ENCODE assay signal across 9 mouse cellular contexts in genomic region chr12:104066241-104066640, GRCm38 (mm10). TPM values are rescaled to one million over a fixed set of nuclear protein-coding genes. Genes with fewer than 3 reads are reported as not detected.
DNase-seq lines count a peak whose midpoint lies in the region; ATAC-seq and TF ChIP-seq lines count a peak whose summit lies in the region.
"Had no signal": no experiment of that assay in that cellular context is flagged by ENCODE, and none has a peak within 500 bp of the region (broad histone marks: within the 10 kb centered on the region; RNA-seq: fewer than 3 reads in every experiment).

No protein-coding gene starts in this region.

- 22% methylated on average over 8 of the region's 8 CpGs for WGBS in heart, embryonic 11.5 days (ENCODE audit: insufficient replicate concordance)
- WGBS in forebrain, postnatal 0 days: 23% methylated on average over 8 of the region's 8 CpGs

- H3K4me3 ChIP-seq in heart, embryonic 11.5 days (ENCODE audit: low read depth, low read length): no peak overlapping the region
- H3K4me3 ChIP-seq in forebrain, postnatal 0 days (ENCODE audit: low read depth, low read length): no peak overlapping the region
- no peak overlapping the region for H3K4me3 ChIP-seq in layer of hippocampus, adult 2 months

- H3K27me3 ChIP-seq in heart, embryonic 11.5 days (ENCODE audit: control insufficient read depth, insufficient read depth, low read length): peaks cover 3% of the 10 kb centered on the region; the same call in 1 of the 2 replicates
- no peaks in the 10 kb centered on the region for H3K27me3 ChIP-seq in forebrain, postnatal 0 days (ENCODE audit: insufficient read depth, low read length)

- no peaks in the 10 kb centered on the region for H3K9me3 ChIP-seq in heart, embryonic 11.5 days (replicated peaks; ENCODE audit: control insufficient read depth, low read length)
- no peaks in the 10 kb centered on the region for H3K9me3 ChIP-seq in forebrain, postnatal 0 days (ENCODE audit: low read length)

- no peak for ATAC-seq in heart, embryonic 11.5 days (replicated peaks; ENCODE audit: insufficient number of reproducible peaks, low FRiP score, low TSS enrichment)
- 0 out of 2 replicates have a peak, but pooled peaks have one; percentile 39 for ATAC-seq in forebrain, postnatal 0 days

- H3K4me2 ChIP-seq in heart, embryonic 11.5 days: no peak overlapping the region
- H3K4me2 ChIP-seq in forebrain, postnatal 0 days (ENCODE audit: low read depth): no peak overlapping the region

- TF ChIP-seq POLR2A in brain, embryonic 14.5 days (IDR thresholded peaks at IDR 0.05; ENCODE audit: borderline replicate concordance, extremely low read depth, insufficient read depth, insufficient read length, poor library complexity, severe bottlenecking): no peak

- no peak overlapping the region for H3K27ac ChIP-seq in heart, embryonic 11.5 days (ENCODE audit: low read depth, low read length)
- no peak overlapping the region for H3K27ac ChIP-seq in forebrain, postnatal 0 days (ENCODE audit: low read depth, low read length)
- peak overlapping the region; percentile 48; the same call in 1 of the 2 replicates for H3K27ac ChIP-seq in layer of hippocampus, adult 2 months

- no peaks in the 10 kb centered on the region for H3K4me1 ChIP-seq in heart, embryonic 11.5 days (ENCODE audit: control insufficient read depth, insufficient read depth, low read length)
- no peaks in the 10 kb centered on the region for H3K4me1 ChIP-seq in forebrain, postnatal 0 days (ENCODE audit: insufficient read depth)

- H3K9ac ChIP-seq in heart, embryonic 11.5 days (ENCODE audit: low read depth, low read length): no peak overlapping the region
- H3K9ac ChIP-seq in forebrain, postnatal 0 days: no peak overlapping the region

- DNase-seq in heart, adult 18-20 months: peak; percentile 55 to 80
- peak; percentile 77 for DNase-seq in CD4-positive, CD25-positive, alpha-beta regulatory T cell, adult 2 months (ENCODE audit: low read depth, low spot score)
- peak; percentile 76 for DNase-seq in brain, embryonic 14.5 days (ENCODE audit: low read depth)
- peak; percentile 81 for DNase-seq in forebrain, postnatal 0 days
- peak in 1 of 2 experiments; percentile 74 for DNase-seq in layer of hippocampus, adult 2 months (ENCODE audit: low spot score in 2 of 2)
- peak; percentile 23 to 29 for DNase-seq in monocyte, adult 2 months (ENCODE audit: low read depth in 1 of 2, low spot score in 2 of 2)
- DNase-seq in thymus, postnatal 0 days (ENCODE audit: low spot score): peak; percentile 47

- TF ChIP-seq CTCF in brain, embryonic 14.5 days (IDR thresholded peaks at IDR 0.05; ENCODE audit: borderline replicate concordance, extremely low read depth, insufficient read depth, insufficient read length): peak; percentile 77
- peak; percentile 81 for TF ChIP-seq CTCF in forebrain, postnatal 0 days (IDR thresholded peaks at IDR 0.05; ENCODE audit: low read depth)
- TF ChIP-seq CTCF in layer of hippocampus, adult 2 months (conservative IDR thresholded peaks at IDR 0.05): peak; percentile 87

- H3K36me3 ChIP-seq in heart, embryonic 11.5 days (ENCODE audit: control insufficient read depth, insufficient read depth, low read length): no peaks in the 10 kb centered on the region
- no peaks in the 10 kb centered on the region for H3K36me3 ChIP-seq in forebrain, postnatal 0 days (ENCODE audit: insufficient read depth)

RNA-seq across cellular contexts. Expression of gene Serpina12, which starts 22.0 kb away (rescaled TPM):
- under 1 TPM in 1 of 2 experiments, not detected in 1; 0.10 TPM for total RNA-seq in heart, adult 18-20 months (2021)
- 0.10 TPM in 1 of 2 replicates, not detected in the other for polyA plus RNA-seq in heart, embryonic 11.5 days (2014; fragmentation: Nextera tagmentation; extraction: Ambion mirVana)
- polyA plus RNA-seq in brain, embryonic 14.5 days (2012; rRNA removed): not detected in 2 replicates
- not detected in 2 replicates for total RNA-seq in forebrain, postnatal 0 days (2014; rRNA removed)
- not detected in 2 replicates for polyA plus RNA-seq in forebrain, postnatal 0 days (2015; fragmentation: Nextera tagmentation; extraction: Ambion mirVana)
- total RNA-seq in layer of hippocampus, adult 2 months (2021): under 1 TPM in 1 of 2 experiments, not detected in 1; 0.13 TPM
- 0.20 and 0.27 TPM in 2 replicates for polyA plus RNA-seq in thymus, postnatal 0 days (2015; fragmentation: Nextera tagmentation; extraction: Ambion mirVana)
- polyA plus RNA-seq: limb, embryonic 14.5 days had no signal

RNA-seq across cellular contexts. Expression of gene Serpina5, which starts 34.7 kb away (rescaled TPM):
- total RNA-seq in heart, adult 18-20 months (2021): not detected
- not detected in 2 replicates for polyA plus RNA-seq in heart, embryonic 11.5 days (2014; fragmentation: Nextera tagmentation; extraction: Ambion mirVana)
- not detected in 2 replicates for polyA plus RNA-seq in brain, embryonic 14.5 days (2012; rRNA removed)
- total RNA-seq in forebrain, postnatal 0 days (2014; rRNA removed): not detected in 2 replicates
- not detected in 2 replicates for polyA plus RNA-seq in forebrain, postnatal 0 days (2015; fragmentation: Nextera tagmentation; extraction: Ambion mirVana)
- total RNA-seq in layer of hippocampus, adult 2 months (2021): not detected
- polyA plus RNA-seq in thymus, postnatal 0 days (2015; fragmentation: Nextera tagmentation; extraction: Ambion mirVana): not detected in 2 replicates
- polyA plus RNA-seq: limb, embryonic 14.5 days had no signal

RNA-seq across cellular contexts. Expression of gene Serpina3a, which starts 46.3 kb away (rescaled TPM):
- total RNA-seq in heart, adult 18-20 months (2021): not detected
- polyA plus RNA-seq in heart, embryonic 11.5 days (2014; fragmentation: Nextera tagmentation; extraction: Ambion mirVana): not detected in 2 replicates
- not detected in 2 replicates for polyA plus RNA-seq in brain, embryonic 14.5 days (2012; rRNA removed)
- total RNA-seq in forebrain, postnatal 0 days (2014; rRNA removed): not detected in 2 replicates
- not detected in 2 replicates for polyA plus RNA-seq in forebrain, postnatal 0 days (2015; fragmentation: Nextera tagmentation; extraction: Ambion mirVana)
- total RNA-seq in layer of hippocampus, adult 2 months (2021): not detected
- polyA plus RNA-seq in thymus, postnatal 0 days (2015; fragmentation: Nextera tagmentation; extraction: Ambion mirVana): not detected in 2 replicates
- polyA plus RNA-seq: limb, embryonic 14.5 days had no signal

RNA-seq across cellular contexts. Expression of gene Serpina9, which starts 52.7 kb away (rescaled TPM):
- under 1 TPM in 1 of 2 experiments, not detected in 1; 0.10 TPM for total RNA-seq in heart, adult 18-20 months (2021)
- polyA plus RNA-seq in heart, embryonic 11.5 days (2014; fragmentation: Nextera tagmentation; extraction: Ambion mirVana): 0.04 and 0.21 TPM in 2 replicates
- polyA plus RNA-seq in brain, embryonic 14.5 days (2012; rRNA removed): 0.04 TPM in 1 of 2 replicates, not detected in the other
- 0.38 TPM in 1 of 2 replicates, not detected in the other for total RNA-seq in forebrain, postnatal 0 days (2014; rRNA removed)
- polyA plus RNA-seq in forebrain, postnatal 0 days (2015; fragmentation: Nextera tagmentation; extraction: Ambion mirVana): 0.15 and 0.23 TPM in 2 replicates
- not detected for total RNA-seq in layer of hippocampus, adult 2 months (2021)
- polyA plus RNA-seq in thymus, postnatal 0 days (2015; fragmentation: Nextera tagmentation; extraction: Ambion mirVana): 0.95 and 1.1 TPM in 2 replicates
